Mouse (Mus musculus) CH12.LX (cell line): ENCODE data around the gene Rab11fip5. TPM values are rescaled to one million over a fixed set of nuclear protein-coding genes. Genes with fewer than 3 reads are reported as not detected.

Experiments
- DNase-seq: peaks from one replicate; pipeline ENCODE4 v3.0.0-alpha.2; 2013; ENCODE audit errors: extremely low read depth
- H3K27ac ChIP-seq: 2 replicates; pipeline ENCODE4 v1.5.1; 2012; ENCODE audit warnings: low read depth, mild to moderate bottlenecking, control low read depth, moderate library complexity; ENCODE audit not compliant: insufficient read depth
- H3K27me3 ChIP-seq: replicated peaks from 2 replicates; pipeline ENCODE3; 2012; ENCODE audit warnings: inconsistent platforms
- H3K36me3 ChIP-seq, 2 experiments: replicated peaks in 1 of 2; 2 replicates each; pipeline versions ENCODE3 to v1.6.1; 2012; ENCODE audit warnings: inconsistent platforms in 1 of 2, low read length in 1 of 2, mild to moderate bottlenecking in 1 of 2, mixed read lengths in 1 of 2, moderate library complexity in 1 of 2; ENCODE audit not compliant: control insufficient read depth in 1 of 2, insufficient read depth in 1 of 2
- H3K4me1 ChIP-seq, 2 experiments: 2 replicates each; pipeline ENCODE4 v1.6.1; 2012; ENCODE audit warnings: inconsistent platforms in 1 of 2, moderate library complexity in 1 of 2; ENCODE audit not compliant: insufficient read depth in 2 of 2, control insufficient read depth in 1 of 2
- H3K4me2 ChIP-seq: 2 replicates; pipeline ENCODE4 v1.6.1; 2012; ENCODE audit warnings: low read depth, mild to moderate bottlenecking, control low read depth; ENCODE audit not compliant: poor library complexity, insufficient read depth, severe bottlenecking
- H3K4me3 ChIP-seq, 3 experiments: fragments of 150-350 bp in 1 of 3; sonication (generic) in 1 of 3; replicated peaks in 1 of 3; 2 replicates each; pipeline versions ENCODE3 to v1.5.1; 2011 to 2012; ENCODE audit warnings: low read depth in 2 of 3, low read length in 2 of 3, mild to moderate bottlenecking in 2 of 3, moderate library complexity in 2 of 3, control low read depth in 1 of 3, improper control_type of control experiment in 1 of 3, inconsistent platforms in 1 of 3, mixed read lengths in 1 of 3; ENCODE audit not compliant: poor library complexity in 1 of 3
- H3K79me2 ChIP-seq: replicated peaks from 2 replicates; pipeline ENCODE4 v1.6.1; 2012; ENCODE audit warnings: mild to moderate bottlenecking, moderate library complexity; ENCODE audit not compliant: control insufficient read depth, poor library complexity, insufficient read depth, severe bottlenecking; ENCODE audit errors: extremely low read depth
- H3K9ac ChIP-seq: 2 replicates; pipeline ENCODE4 v1.6.1; 2012; ENCODE audit warnings: low read depth, mild to moderate bottlenecking, control low read depth, moderate library complexity; ENCODE audit not compliant: insufficient read depth
- H3K9me3 ChIP-seq: replicated peaks from 2 replicates; pipeline ENCODE3; 2012; ENCODE audit warnings: low read length, inconsistent platforms, mixed read lengths
- BHLHE40 ChIP-seq: IDR thresholded peaks from 2 replicates; pipeline ENCODE4 v1.6.1; 2011; ENCODE audit warnings: mild to moderate bottlenecking, low read depth, low read length, improper control_type of control experiment
- CHD2 ChIP-seq: IDR thresholded peaks from 2 replicates; pipeline ENCODE4 v1.6.1; 2011; ENCODE audit warnings: low read length, improper control_type of control experiment
- CTCF ChIP-seq, 2 experiments: IDR thresholded peaks in 1 of 2; conservative IDR thresholded peaks in 1 of 2; 2 replicates each; pipeline ENCODE4 v1.5.1; 2011 to 2012; ENCODE audit warnings: low read depth in 2 of 2, low read length in 2 of 2, improper control_type of control experiment in 1 of 2, inconsistent platforms in 1 of 2, mild to moderate bottlenecking in 1 of 2, moderate library complexity in 1 of 2
- E2F4 ChIP-seq: IDR thresholded peaks from 2 replicates; pipeline ENCODE4 v1.6.1; 2011; ENCODE audit warnings: low read depth, low read length, improper control_type of control experiment; ENCODE audit not compliant: insufficient replicate concordance
- ELF1 ChIP-seq: IDR thresholded peaks from 2 replicates; pipeline ENCODE4 v1.6.1; 2014; ENCODE audit warnings: low read depth, mild to moderate bottlenecking, inconsistent platforms, low read length, improper control_type of control experiment
- ETS1 ChIP-seq: conservative IDR thresholded peaks from 2 replicates; pipeline ENCODE4 v1.6.1; 2012; ENCODE audit warnings: low read depth, mild to moderate bottlenecking, inconsistent platforms, low read length, improper control_type of control experiment, moderate library complexity
- JUND ChIP-seq: conservative IDR thresholded peaks from 2 replicates; pipeline ENCODE4 v1.6.1; 2011; ENCODE audit warnings: low read depth, low read length, improper control_type of control experiment
- KAT2A ChIP-seq: IDR thresholded peaks from 2 replicates; pipeline ENCODE4 v1.6.1; 2012; ENCODE audit warnings: low read length, improper control_type of control experiment, inconsistent platforms; ENCODE audit not compliant: insufficient replicate concordance
- MAZ ChIP-seq: IDR thresholded peaks from 2 replicates; pipeline ENCODE4 v1.6.1; 2012; ENCODE audit warnings: low read depth, mild to moderate bottlenecking, inconsistent platforms, low read length, improper control_type of control experiment, moderate library complexity
- MYC ChIP-seq: IDR thresholded peaks from 2 replicates; pipeline ENCODE4 v1.6.1; 2011; ENCODE audit warnings: low read depth, mild to moderate bottlenecking, improper control_type of control experiment, low read length
- NELFE ChIP-seq: IDR thresholded peaks from 2 replicates; pipeline ENCODE4 v1.6.1; 2011; ENCODE audit warnings: low read depth, low read length, improper control_type of control experiment
- RAD21 ChIP-seq: IDR thresholded peaks from 2 replicates; pipeline ENCODE4 v1.6.1; 2011; ENCODE audit warnings: low read depth, mild to moderate bottlenecking, low read length, improper control_type of control experiment, moderate library complexity
- RCOR1 ChIP-seq: conservative IDR thresholded peaks from 2 replicates; pipeline ENCODE4 v1.6.1; 2012; ENCODE audit warnings: low read depth, mild to moderate bottlenecking, inconsistent platforms, low read length, improper control_type of control experiment
- SIN3A ChIP-seq: IDR thresholded peaks from 2 replicates; pipeline ENCODE4 v1.6.1; 2012; ENCODE audit warnings: low read length, improper control_type of control experiment, inconsistent platforms
- SMC3 ChIP-seq: IDR thresholded peaks from 2 replicates; pipeline ENCODE4 v1.6.1; 2011; ENCODE audit warnings: low read depth, low read length, improper control_type of control experiment
- TBP ChIP-seq: conservative IDR thresholded peaks from 2 replicates; pipeline ENCODE4 v1.6.1; 2011; ENCODE audit warnings: low read depth, low read length, improper control_type of control experiment
- TCF12 ChIP-seq: IDR thresholded peaks from 2 replicates; pipeline ENCODE4 v1.6.1; 2014; ENCODE audit warnings: low read depth, mild to moderate bottlenecking, inconsistent platforms, low read length, improper control_type of control experiment
- UBTF ChIP-seq: IDR thresholded peaks from 2 replicates; pipeline ENCODE4 v1.6.1; 2012; ENCODE audit warnings: low read depth, mild to moderate bottlenecking, inconsistent platforms, low read length, improper control_type of control experiment, moderate library complexity
- USF2 ChIP-seq: conservative IDR thresholded peaks from 2 replicates; pipeline ENCODE4 v1.6.1; 2011; ENCODE audit warnings: low read depth, low read length, improper control_type of control experiment
- ZC3H11A ChIP-seq: IDR thresholded peaks from 2 replicates; pipeline ENCODE4 v1.6.1; 2012; ENCODE audit warnings: low read depth, mild to moderate bottlenecking, inconsistent platforms, low read length, improper control_type of control experiment
- dilution Hi-C: fragments of 300-500 bp; cut with MboI; formaldehyde crosslinking; loops from 2 replicates; pipeline ENCODE4 v1.14.3; 2020; ENCODE audit warnings: low sequenced_read_pairs; ENCODE audit not compliant: extremely low pct_unique_long_range_greater_than_20kb, extremely low pct_ligation_motif_present
- in situ Hi-C: fragments of 300-500 bp; cut with MboI; formaldehyde crosslinking; loops from 3 replicates; pipeline ENCODE4 v1.14.3; 2019; ENCODE audit warnings: low sequenced_read_pairs, low pct_ligation_motif_present, low pct_unique_long_range_greater_than_20kb, mixed read lengths
- polyA plus RNA-seq: library from polyadenylated mRNA; unstranded; fragments of >175 nt; gene quantifications from 2 replicates; pipeline ENCODE4 v1.2.1, GENCODE M21; 2012; ENCODE audit warnings: low read depth; ENCODE audit not compliant: insufficient read length
- total RNA-seq, 2 experiments: library from RNA; depleted of rRNA; stranded (reverse); fragments of 300-350 nt in 1 of 2; fragments of >200 nt in 1 of 2; gene quantifications; 2 replicates each; pipeline ENCODE4 v1.2.3; 2012 to 2014

Gene Rab11fip5
- total and polyA plus RNA-seq, 3 experiments: 0.13 to 0.30 (median 0.17) TPM

GRCm38 (mm10) chr6:85399715-85400114, 25.3 kb upstream of the Rab11fip5 start:
- Histone ChIP-seq H3K27me3 (peaks cover 54% of the 10 kb centered on the region), H3K9me3 (peaks cover 10% of the 10 kb centered on the region), H3K27ac (no peak overlapping the region), H3K36me3 (no peaks in the 10 kb centered on the region), H3K4me1 (no peaks in the 10 kb centered on the region), H3K79me2 (no peaks in the 10 kb centered on the region), H3K9ac (no peak overlapping the region), H3K4me3 (no peak overlapping the region), H3K4me2 (no peak overlapping the region)
- no peak for DNase-seq
- no peak for TF ChIP-seq SIN3A
- TF ChIP-seq ETS1: no peak
- TF ChIP-seq CHD2: no peak
- no peak for TF ChIP-seq MYC
- no peak for TF ChIP-seq ZC3H11A
- TF ChIP-seq SMC3: no peak
- no peak for TF ChIP-seq E2F4
- no peak for TF ChIP-seq UBTF
- no peak for TF ChIP-seq KAT2A
- no peak for TF ChIP-seq TBP
- no peak for TF ChIP-seq MAZ
- no peak for TF ChIP-seq TCF12
- no peak for TF ChIP-seq USF2
- TF ChIP-seq NELFE: no peak
- TF ChIP-seq RCOR1: no peak
- dilution Hi-C loops (no loop called here), in situ Hi-C loops (no loop called here)

GRCm38 (mm10) chr6:85397165-85397564, 22.7 kb upstream of the Rab11fip5 start:
- no peaks in the 10 kb centered on the region for H3K36me3 ChIP-seq
- no peak overlapping the region for H3K4me3 ChIP-seq
- DNase-seq: peak; percentile 26
- no peak overlapping the region for H3K9ac ChIP-seq
- H3K9me3 ChIP-seq: peaks cover 10% of the 10 kb centered on the region
- no peaks in the 10 kb centered on the region for H3K4me1 ChIP-seq
- peaks cover 53% of the 10 kb centered on the region for H3K27me3 ChIP-seq
- dilution Hi-C loops (no loop called here), in situ Hi-C loops (no loop called here)
- no peak overlapping the region for H3K27ac ChIP-seq
- TF ChIP-seq JUND: no peak
- no peak for TF ChIP-seq ELF1
- TF ChIP-seq SMC3: peak; percentile 54
- peak; percentile 45 for TF ChIP-seq RAD21
- TF ChIP-seq CTCF (conservative IDR thresholded peaks at IDR 0.05 in 1 of 2, IDR thresholded peaks at IDR 0.05 in 1 of 2; ENCODE audit: low read depth in 2 of 2, low read length in 2 of 2): peak; percentile 9 to 68; a peak in 2 of 4 replicates
- no peak for TF ChIP-seq TCF12
- no peak for TF ChIP-seq BHLHE40
- no peak overlapping the region for H3K4me2 ChIP-seq
- no peaks in the 10 kb centered on the region for H3K79me2 ChIP-seq
